Mouse (Mus musculus): ENCODE measurements around the gene Zfp65. TPM values are rescaled to one million over a fixed set of nuclear protein-coding genes. Genes with fewer than 3 reads are reported as not detected.
"Not testable (repeated sequence)": the region's sequence is repeated elsewhere in the genome, so short reads cannot be mapped to it uniquely, and the experiment has no call there.

Gene Zfp65
- total RNA-seq (2015) (19.3 TPM in 2 replicates), total RNA-seq (2017) (12.3 and 20.4 TPM in 2 replicates)

DNA sequence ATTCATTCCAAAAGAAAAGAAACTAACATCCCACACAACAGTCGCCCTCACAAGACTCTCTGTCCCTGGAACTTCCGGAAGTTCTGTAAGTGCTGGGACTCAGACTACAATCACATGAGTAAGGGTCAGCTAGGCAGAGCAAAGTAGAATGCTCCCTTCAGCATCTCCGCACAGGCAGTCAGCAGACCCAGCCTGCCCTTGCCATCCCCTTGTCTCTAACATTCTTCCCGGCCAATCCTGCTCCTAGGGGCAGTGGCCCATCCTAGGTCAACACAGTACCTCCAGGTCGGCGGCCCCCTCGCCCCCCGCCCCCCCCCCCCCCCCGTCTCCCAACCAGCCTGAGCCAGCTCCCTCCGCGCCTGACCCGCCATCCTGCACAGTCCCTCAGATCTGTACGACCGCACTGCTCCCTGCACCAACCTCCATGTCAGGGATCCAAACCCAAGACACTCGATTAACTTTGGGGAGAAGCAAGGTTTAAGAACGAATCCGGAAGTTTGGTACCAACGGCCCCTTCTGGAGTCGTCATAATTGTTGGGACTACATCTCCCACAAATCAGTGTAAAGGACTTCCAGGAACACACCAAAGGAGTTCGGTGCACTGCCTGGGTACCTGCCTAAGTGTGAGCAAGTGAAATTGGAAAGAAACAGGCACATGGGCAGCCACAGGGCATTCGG lies at the start of gene Zfp65:
Gene Zfp65 (minus strand): TSS at position 533 of the 678 bp plus-strand sequence.
- peak; percentile 53 for ATAC-seq (replicated peaks; ENCODE audit: poor library complexity)

GRCm38 (mm10) chr13:67763031-67763768 lies 34.2 kb upstream of the Zfp65 start:
- ATAC-seq (replicated peaks; ENCODE audit: poor library complexity): no peak

DNA sequence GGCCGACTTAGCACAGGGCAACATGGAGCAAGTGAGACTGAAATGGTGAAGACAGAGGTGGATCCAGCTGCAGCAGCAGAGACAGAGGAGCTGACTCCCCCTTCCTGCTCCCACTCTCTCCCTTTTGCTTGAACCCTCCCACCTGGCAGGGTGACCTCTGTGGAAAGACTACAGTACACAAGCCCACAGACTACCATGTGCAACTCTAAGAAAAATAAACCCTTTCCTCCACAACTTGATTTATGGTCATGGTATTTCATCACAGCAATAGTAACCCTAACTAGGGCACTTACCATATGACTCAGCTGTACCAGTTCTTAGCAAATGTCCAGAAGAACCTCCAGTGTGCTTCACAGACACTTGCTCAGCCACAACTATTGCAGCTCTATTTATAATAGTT lies 31.0 kb upstream of the Zfp65 start:
- ATAC-seq (replicated peaks; ENCODE audit: poor library complexity): no peak

- ATAC-seq (replicated peaks; ENCODE audit: poor library complexity): no peak
These were observed 26.8 kb upstream of the Zfp65 start for GRCm38 (mm10) chr13:67755761-67756160.

DNA sequence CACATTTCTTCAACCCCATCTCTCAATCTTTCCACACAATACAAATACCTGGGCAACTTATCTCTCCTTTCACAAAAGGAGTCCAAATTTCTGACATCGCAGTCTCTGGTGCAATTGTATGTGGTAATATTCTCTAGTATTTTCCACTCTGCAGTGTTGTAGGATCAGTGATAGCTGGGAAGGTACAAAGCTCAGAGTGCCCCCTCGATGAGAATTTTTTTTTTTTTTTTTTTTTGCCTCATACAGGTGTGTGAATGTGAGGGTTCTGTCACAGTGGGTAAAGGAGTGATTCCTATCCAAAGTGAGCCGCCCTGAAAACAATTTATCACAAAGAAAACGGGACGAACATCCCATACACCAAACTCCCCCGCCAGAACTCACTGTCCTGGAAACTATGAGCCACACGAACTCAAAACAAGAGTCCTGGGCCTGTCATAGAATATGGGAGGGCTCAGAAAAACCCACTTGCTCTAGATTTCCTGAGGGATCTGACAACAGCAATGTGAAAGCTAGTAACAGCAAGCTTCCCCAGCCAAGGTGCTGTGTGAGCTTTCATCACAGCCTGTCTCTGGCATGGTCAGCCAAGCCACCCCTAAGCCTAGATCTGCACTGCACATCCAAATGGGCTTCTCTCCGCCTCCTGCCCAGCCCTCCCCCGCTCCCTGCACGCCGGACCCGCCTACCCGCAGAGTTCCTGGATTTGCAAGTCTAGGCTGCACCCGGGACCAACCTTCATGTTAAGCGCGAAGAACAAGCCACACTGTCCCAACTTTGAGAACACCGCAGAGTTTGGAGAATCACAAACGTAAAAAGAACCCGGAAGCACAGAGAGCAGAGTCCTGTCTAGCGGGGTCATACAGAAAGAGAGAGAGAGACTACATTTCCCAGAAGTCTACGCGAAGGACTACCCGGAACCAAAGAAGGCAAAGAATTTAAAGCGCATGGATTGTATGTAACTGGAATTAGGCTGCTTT lies 25.6 kb upstream of the Zfp65 start, which contains the start of gene Zfp85:
Gene Zfp85 (minus strand): TSS at position 896 of the 974 bp plus-strand sequence.
- ATAC-seq (replicated peaks; ENCODE audit: poor library complexity): peak; percentile 94

DNA sequence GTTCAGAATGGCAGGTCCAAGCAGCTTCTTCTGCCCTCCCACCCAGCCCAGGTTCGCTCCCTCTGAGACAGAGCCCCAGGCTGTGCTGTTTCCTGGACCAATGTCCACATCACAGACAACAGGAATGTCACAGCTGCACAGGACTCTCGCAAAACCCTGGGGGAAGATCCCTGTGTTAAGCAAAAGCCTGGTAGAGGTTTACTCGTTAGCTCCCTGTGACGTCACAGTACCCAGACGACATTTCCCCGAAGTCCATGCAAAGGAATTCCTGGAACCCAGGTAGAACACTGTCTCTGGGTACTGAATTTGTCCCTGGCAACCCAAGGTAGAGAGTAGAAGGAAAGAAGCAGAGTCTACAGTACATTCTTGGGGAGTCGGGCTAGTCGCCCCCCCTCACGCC lies 14.9 kb upstream of the Zfp65 start:
- no peak for ATAC-seq (replicated peaks; ENCODE audit: poor library complexity)

DNA sequence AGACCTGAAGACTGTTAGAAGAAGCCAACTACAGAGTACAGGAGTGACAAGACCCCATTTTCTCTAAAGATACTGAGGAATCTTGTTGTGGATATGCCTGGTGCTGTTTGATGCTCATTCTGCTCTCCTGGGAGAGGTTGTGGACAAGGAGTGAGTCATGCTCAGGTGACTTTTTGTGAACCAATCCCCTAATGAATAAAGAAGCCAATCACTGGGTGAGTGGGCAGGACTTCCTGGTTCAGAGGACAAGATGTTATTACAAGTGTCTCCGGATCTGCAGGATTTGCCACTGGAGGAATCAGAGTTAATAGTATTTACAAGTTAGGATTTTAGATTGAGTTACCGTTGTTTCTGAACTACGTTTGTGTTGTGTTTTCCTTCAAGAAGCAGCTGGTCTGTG lies 14.0 kb upstream of the Zfp65 start:
- ATAC-seq (replicated peaks; ENCODE audit: poor library complexity): no peak

- not testable (repeated sequence) for ATAC-seq (replicated peaks; ENCODE audit: poor library complexity)
These were observed 5.4 kb upstream of the Zfp65 start for GRCm38 (mm10) chr13:67734391-67734790.

DNA sequence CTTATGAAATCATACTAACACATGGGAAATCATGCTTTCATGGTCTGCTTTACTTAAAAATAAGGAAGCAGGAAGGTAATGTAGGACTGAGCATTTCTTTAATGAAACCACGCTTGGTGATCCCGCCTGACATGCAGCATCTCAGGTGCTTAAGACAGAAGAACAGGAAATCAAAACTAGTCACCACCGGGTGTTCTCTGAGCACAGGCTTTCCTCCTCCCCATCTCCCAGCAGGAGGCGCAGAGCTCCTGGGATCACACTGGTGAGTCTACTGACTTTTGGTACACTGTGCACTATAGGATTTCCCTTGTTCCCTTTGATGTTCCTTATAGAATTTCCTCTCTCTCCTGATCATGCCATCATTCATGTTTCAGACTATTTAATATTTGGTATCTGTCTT lies 468 bp upstream of the Zfp65 start:
- peak; percentile 60 for ATAC-seq (replicated peaks; ENCODE audit: poor library complexity)

- ATAC-seq (replicated peaks; ENCODE audit: poor library complexity): no peak
These were observed 867 bp downstream of the Zfp65 start for GRCm38 (mm10) chr13:67728106-67728505.

- not testable (repeated sequence) for ATAC-seq (replicated peaks; ENCODE audit: poor library complexity)
These were observed 3.6 kb downstream of the Zfp65 start for GRCm38 (mm10) chr13:67725331-67725730.

- ATAC-seq (replicated peaks; ENCODE audit: poor library complexity): peak; percentile 95
These were observed 5.0 kb downstream of the Zfp65 start for GRCm38 (mm10) chr13:67723848-67724479.

GRCm38 (mm10) chr13:67686971-67687370 lies 42.0 kb downstream of the Zfp65 start, which contains the start of gene Zfp738:
Gene Zfp738, minus strand, starts transcription at chr13:67687071.
- ATAC-seq (replicated peaks; ENCODE audit: poor library complexity): no peak

- ATAC-seq (replicated peaks; ENCODE audit: poor library complexity): not testable (repeated sequence)
These were observed 45.1 kb downstream of the Zfp65 start for GRCm38 (mm10) chr13:67683841-67684240.

DNA sequence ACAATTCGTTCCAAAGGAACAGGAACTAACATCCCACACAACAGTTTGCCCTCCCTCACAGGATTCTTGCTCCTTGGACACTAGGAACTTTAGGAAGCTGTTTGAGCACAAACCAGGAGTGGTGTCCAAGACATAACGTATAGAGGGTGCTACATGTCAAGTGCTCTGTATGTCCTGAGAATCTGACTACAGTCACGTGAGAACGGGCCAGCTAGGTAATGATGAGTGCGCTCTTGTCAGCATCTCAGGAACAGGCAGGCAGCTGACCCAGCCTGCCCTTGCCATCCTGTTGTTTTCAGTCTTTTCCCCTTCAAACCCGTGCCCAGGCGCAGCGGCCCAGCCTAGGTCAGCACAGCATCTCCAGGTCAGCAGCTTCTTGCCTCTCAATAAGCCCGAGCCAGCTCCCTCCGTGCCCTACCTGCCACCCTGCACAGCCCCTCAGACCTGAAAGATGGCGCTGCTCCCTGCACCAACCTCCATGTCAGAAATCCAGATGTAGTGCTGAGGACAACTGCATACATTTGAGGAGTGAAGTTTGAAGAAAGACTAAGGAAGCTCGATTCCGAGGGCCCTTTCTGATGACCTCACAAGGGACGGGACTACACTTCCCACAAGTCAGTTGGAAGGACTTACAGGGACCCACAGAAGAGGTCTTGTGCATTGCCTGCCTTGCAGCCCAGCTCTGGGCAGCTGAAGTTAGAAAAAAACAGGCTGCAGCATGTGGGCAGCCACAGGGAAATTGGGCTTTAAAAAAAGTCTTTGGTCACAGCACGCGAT lies 45.8 kb downstream of the Zfp65 start:
- ATAC-seq (replicated peaks; ENCODE audit: poor library complexity): peak; percentile 100

DNA sequence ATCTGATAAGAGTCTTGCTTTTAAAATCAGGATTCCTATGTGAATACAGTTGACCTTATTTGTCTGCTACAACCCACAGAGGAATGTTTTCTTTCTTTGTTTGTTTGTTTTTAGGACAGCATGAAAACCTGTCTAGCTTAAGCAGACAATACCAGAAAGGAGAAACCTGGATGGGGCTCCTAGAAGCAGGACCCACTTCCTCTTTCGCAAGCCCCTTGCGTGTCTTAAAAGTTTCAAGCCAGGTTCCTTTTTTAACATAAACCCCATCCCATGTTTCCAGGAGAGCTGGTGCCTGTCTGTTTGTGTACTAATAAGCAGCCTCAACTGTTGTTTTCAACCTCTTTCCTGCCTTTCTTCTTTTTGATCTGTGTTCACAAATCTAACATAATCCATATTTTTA lies 54.1 kb downstream of the Zfp65 start:
- peak; percentile 54 for ATAC-seq (replicated peaks; ENCODE audit: poor library complexity)
